Mouse (Mus musculus) midbrain, embryonic 16.5 days (tissue): ENCODE results near the gene Kcnip3. TPM values are rescaled to one million over a fixed set of nuclear protein-coding genes. Genes with fewer than 3 reads are reported as not detected.

Experiments
- ATAC-seq: fragments of 200-750 bp; cut with Nextera tagmentation; 2 replicates; pipeline ENCODE4 v1.8.0; 2017; ENCODE audit warnings: moderate TSS enrichment
- H3K27ac ChIP-seq: fragments of 300-500 bp; sonication (generic); 2 replicates; pipeline ENCODE4 v1.5.1; 2014; ENCODE audit warnings: mild to moderate bottlenecking, low read length, mixed read lengths
- H3K27me3 ChIP-seq: fragments of 300-500 bp; sonication (generic); 2 replicates; pipeline ENCODE4 v1.6.1; 2014; ENCODE audit warnings: low read depth, low read length, mixed read lengths; ENCODE audit not compliant: control insufficient read depth, insufficient read depth
- H3K36me3 ChIP-seq: fragments of 300-500 bp; sonication (generic); 2 replicates; pipeline ENCODE4 v1.6.1; 2014; ENCODE audit warnings: mild to moderate bottlenecking, low read length, moderate library complexity, mixed read lengths; ENCODE audit not compliant: control insufficient read depth, insufficient read depth
- H3K4me1 ChIP-seq: fragments of 300-500 bp; sonication (generic); 2 replicates; pipeline ENCODE4 v1.6.1; 2014; ENCODE audit warnings: mild to moderate bottlenecking, low read length, mixed read lengths; ENCODE audit not compliant: control insufficient read depth, insufficient read depth
- H3K4me2 ChIP-seq: fragments of 300-500 bp; sonication (generic); 2 replicates; pipeline ENCODE4 v1.6.1; 2014; ENCODE audit warnings: mild to moderate bottlenecking, low read length, mixed read lengths
- H3K4me3 ChIP-seq: fragments of 300-500 bp; sonication (generic); 2 replicates; pipeline ENCODE4 v1.5.1; 2014; ENCODE audit warnings: low read depth, mild to moderate bottlenecking, low read length, moderate library complexity, mixed read lengths
- H3K9ac ChIP-seq: fragments of 300-500 bp; sonication (generic); 2 replicates; pipeline ENCODE4 v1.6.1; 2014; ENCODE audit warnings: low read depth, low read length, mixed read lengths
- H3K9me3 ChIP-seq: fragments of 300-500 bp; sonication (generic); replicated peaks from 2 replicates; pipeline ENCODE4 v1.6.1; 2014; ENCODE audit warnings: mild to moderate bottlenecking, low read length, mixed read lengths; ENCODE audit not compliant: control insufficient read depth, poor library complexity, severe bottlenecking
- WGBS: fragments of 180-500 bp; shearing (Covaris S2); extraction: QIAGEN DNeasy Blood & Tissue Kit; methylation state at CpG from one replicate; pipeline ENCODE4 v1.1.7; 2014; 5-methylcytosine and 5-hydroxymethylcytosine counted together
- polyA plus RNA-seq: library from polyadenylated mRNA; unstranded; fragments of >200 nt; fragmentation: Nextera tagmentation; extraction: Ambion mirVana; gene quantifications from 2 replicates; pipeline ENCODE4 v1.2.1, GENCODE M21; 2015

Kcnip3 gene
- polyA plus RNA-seq, 1 experiment from 2014 or later, result 13.0 TPM

- peak within 1 kb of the TSS; percentile 70 for H3K4me3 ChIP-seq
- H3K4me1 ChIP-seq, result peaks cover 15% of the 10 kb centered on the region
- peak within 1 kb of the TSS; percentile 73 for H3K9ac ChIP-seq
- H3K4me2 ChIP-seq, result peak within 1 kb of the TSS; percentile 64
- ATAC-seq, result peak; percentile 95
- H3K9me3 ChIP-seq, result no peaks in the 10 kb centered on the region
- no peaks in the 10 kb centered on the region for H3K36me3 ChIP-seq
- H3K27ac ChIP-seq, result 0 out of 2 replicates have a peak within 1 kb of the TSS, but pooled peaks have one; percentile 14
- 3% methylated on average over 37 of the region's 37 CpGs for WGBS
- no peaks in the 10 kb centered on the region for H3K27me3 ChIP-seq
These were observed 77.7 kb downstream of the Kcnip3 start, which contains the start of gene Fahd2a for GRCm38 (mm10) chr2:127444055-127444789. Gene Fahd2a, minus strand, starts transcription at chr2:127444565.

GRCm38 (mm10) chr2:127437697-127438096 lies 84.2 kb downstream of the Kcnip3 start:
- 88% methylated on average over 5 of the region's 5 CpGs for WGBS
- no peak for ATAC-seq
- H3K9me3 ChIP-seq, result no peaks in the 10 kb centered on the region
- H3K4me2 ChIP-seq, result no peak overlapping the region
- no peak overlapping the region for H3K9ac ChIP-seq
- H3K36me3 ChIP-seq, result peaks cover 7% of the 10 kb centered on the region; the same call in 1 of the 2 replicates
- H3K27ac ChIP-seq, result no peak overlapping the region
- H3K27me3 ChIP-seq, result no peaks in the 10 kb centered on the region
- no peak overlapping the region for H3K4me3 ChIP-seq
- H3K4me1 ChIP-seq, result no peaks in the 10 kb centered on the region

DNA sequence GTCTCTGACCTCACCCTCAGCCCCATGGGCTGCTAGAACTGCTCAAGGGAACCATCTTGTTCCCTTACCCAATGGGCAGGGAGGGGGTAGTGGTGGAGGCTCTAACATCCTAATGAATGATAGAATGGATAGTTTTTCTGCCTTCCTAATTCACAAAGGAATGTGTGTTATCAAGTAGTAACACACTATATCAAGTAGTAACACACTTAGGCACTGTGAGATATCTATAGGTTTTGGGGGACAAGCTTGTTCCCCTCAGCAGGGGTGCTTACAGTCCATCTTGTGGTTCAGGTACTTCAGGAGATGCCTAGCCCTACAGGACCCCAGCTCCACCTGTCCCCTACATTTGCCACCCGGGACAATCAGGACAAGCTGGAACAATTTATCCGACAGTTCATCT lies 86.3 kb downstream of the Kcnip3 start:
- ATAC-seq, result no peak
- no peaks in the 10 kb centered on the region for H3K4me1 ChIP-seq
- no peak overlapping the region for H3K9ac ChIP-seq
- no peak overlapping the region for H3K4me3 ChIP-seq
- H3K9me3 ChIP-seq, result no peaks in the 10 kb centered on the region
- H3K4me2 ChIP-seq, result no peak overlapping the region
- H3K27me3 ChIP-seq, result no peaks in the 10 kb centered on the region
- 96% methylated on average over 2 of the region's 2 CpGs for WGBS
- H3K36me3 ChIP-seq, result peaks cover 7% of the 10 kb centered on the region; the same call in 1 of the 2 replicates
- no peak overlapping the region for H3K27ac ChIP-seq

GRCm38 (mm10) chr2:127435135-127435534 lies 86.8 kb downstream of the Kcnip3 start:
- 33% methylated on average over 2 of the region's 2 CpGs for WGBS

GRCm38 (mm10) chr2:127433487-127434295 lies 88.2 kb downstream of the Kcnip3 start:
- H3K4me1 ChIP-seq, result no peaks in the 10 kb centered on the region
- no peaks in the 10 kb centered on the region for H3K27me3 ChIP-seq
- no peak overlapping the region for H3K4me3 ChIP-seq
- no peak; the same call in 1 of the 2 replicates for ATAC-seq
- H3K36me3 ChIP-seq, result peaks cover 7% of the 10 kb centered on the region; the same call in 1 of the 2 replicates
- WGBS, result 92% methylated on average over 9 of the region's 9 CpGs
- no peak overlapping the region for H3K27ac ChIP-seq
- no peaks in the 10 kb centered on the region for H3K9me3 ChIP-seq
- H3K4me2 ChIP-seq, result no peak overlapping the region
- H3K9ac ChIP-seq, result no peak overlapping the region

More at GRCm38 (mm10) chr2:127435135-127435534, 86.8 kb downstream of the Kcnip3 start:
- H3K4me3 ChIP-seq, result no peak overlapping the region
- H3K27ac ChIP-seq, result no peak overlapping the region
- H3K9ac ChIP-seq, result no peak overlapping the region
- H3K36me3 ChIP-seq, result peaks cover 7% of the 10 kb centered on the region; the same call in 1 of the 2 replicates
- no peaks in the 10 kb centered on the region for H3K4me1 ChIP-seq
- no peaks in the 10 kb centered on the region for H3K9me3 ChIP-seq
- H3K4me2 ChIP-seq, result no peak overlapping the region
- no peaks in the 10 kb centered on the region for H3K27me3 ChIP-seq
- ATAC-seq, result no peak

DNA sequence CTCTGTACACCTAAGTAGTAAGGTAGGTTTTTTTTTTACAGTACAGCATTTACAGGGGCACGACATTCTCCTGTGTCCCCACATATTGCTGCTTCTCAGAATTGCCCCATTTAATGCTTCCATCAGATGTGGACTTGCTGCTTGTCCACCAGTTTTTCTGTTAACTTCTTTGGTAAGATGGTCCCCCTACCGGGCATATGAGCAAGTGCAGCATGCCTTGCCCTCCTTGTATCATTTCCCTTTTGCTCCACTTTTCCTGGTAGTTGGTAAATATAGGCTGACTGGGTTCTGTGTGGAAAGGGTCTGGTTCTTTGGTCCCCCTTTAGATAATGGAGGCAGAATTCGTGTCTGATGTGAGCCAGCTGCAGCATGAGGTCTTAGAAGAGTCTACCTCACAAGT lies 91.7 kb downstream of the Kcnip3 start:
- Histone ChIP-seq H3K27ac (no peak overlapping the region), H3K9ac (no peak overlapping the region), H3K4me3 (no peak overlapping the region), H3K4me1 (no peaks in the 10 kb centered on the region), H3K27me3 (no peaks in the 10 kb centered on the region), H3K9me3 (no peaks in the 10 kb centered on the region), H3K4me2 (no peak overlapping the region), H3K36me3 (no peaks in the 10 kb centered on the region)
- no peak for ATAC-seq
- WGBS, result 19% methylated on average over 3 of the region's 3 CpGs

DNA sequence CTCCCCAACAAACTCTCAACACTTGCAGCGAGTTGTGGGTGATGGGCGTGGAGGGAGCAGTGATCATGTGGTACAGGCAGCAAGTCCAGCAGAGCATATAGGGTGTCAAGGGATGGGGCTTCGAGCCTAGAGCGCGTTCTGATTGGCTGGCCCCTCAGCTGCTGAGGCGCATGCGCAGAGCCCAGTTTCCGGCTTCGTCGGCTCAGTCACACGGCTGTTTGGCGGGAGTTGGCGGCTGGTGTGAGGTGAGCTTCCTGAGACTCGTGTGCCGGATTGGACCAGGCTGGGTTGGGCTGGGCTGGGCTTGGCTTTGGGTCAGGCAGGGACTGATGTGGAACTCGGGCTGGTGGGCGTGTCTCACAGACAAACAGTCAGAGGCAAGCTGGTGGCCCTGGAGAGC lies 96.9 kb downstream of the Kcnip3 start, which contains the start of gene Gpat2:
TSS of gene Gpat2 (plus strand) at position 223 of the 400 bp plus-strand sequence.
- H3K9ac ChIP-seq, result no peak within 1 kb of the TSS
- no peaks in the 10 kb centered on the region; the same call in 1 of the 2 replicates for H3K9me3 ChIP-seq
- H3K4me3 ChIP-seq, result no peak within 1 kb of the TSS
- H3K27me3 ChIP-seq, result no peaks in the 10 kb centered on the region
- H3K4me2 ChIP-seq, result no peak within 1 kb of the TSS
- ATAC-seq, result no peak
- 85% methylated on average over 17 of the region's 17 CpGs for WGBS
- no peaks in the 10 kb centered on the region for H3K36me3 ChIP-seq
- H3K4me1 ChIP-seq, result no peaks in the 10 kb centered on the region
- H3K27ac ChIP-seq, result no peak within 1 kb of the TSS

DNA sequence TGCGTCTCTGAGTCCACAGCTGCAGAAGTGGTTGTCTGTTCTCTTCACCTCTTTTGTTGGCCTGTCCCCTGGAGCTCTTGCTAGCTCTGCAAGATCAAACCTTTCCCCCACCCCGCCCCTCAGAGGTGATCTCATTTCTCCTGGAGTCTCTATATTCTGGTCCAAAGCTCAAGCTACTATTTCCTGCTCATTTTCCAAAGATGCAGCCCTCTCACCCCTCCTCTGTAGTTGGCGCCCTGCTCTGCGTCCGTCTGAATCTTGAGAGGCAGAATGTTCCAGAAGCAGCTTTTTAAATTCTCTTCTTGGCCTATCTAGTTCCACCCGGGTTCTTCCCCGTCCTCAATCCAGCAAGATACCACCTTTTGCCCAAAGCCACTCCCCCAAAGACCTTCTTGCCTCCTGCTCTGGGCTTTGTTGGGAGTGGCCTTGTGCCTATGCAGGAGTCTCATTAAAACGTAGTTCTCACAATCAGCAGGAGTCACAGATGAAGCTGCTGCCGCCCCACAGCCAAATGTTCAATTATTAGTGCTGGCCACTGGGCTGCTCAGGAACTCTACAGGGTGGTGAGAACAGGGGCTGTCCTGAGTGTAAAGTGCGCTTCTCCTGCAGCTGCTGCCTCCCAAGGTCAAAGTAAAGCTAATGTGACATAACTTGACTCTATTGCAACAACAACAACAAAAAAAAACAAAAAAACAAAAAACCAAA lies 103.5 kb downstream of the Kcnip3 start:
- ATAC-seq, result no peak

More for the DNA sequence above, 103.5 kb downstream of the Kcnip3 start:
- H3K36me3 ChIP-seq, result no peaks in the 10 kb centered on the region
- no peak overlapping the region for H3K27ac ChIP-seq
- WGBS, result 78% methylated on average over 10 of the region's 10 CpGs
- H3K4me1 ChIP-seq, result no peaks in the 10 kb centered on the region
- H3K9ac ChIP-seq, result no peak overlapping the region
- no peak overlapping the region for H3K4me3 ChIP-seq
- H3K9me3 ChIP-seq, result no peaks in the 10 kb centered on the region
- H3K4me2 ChIP-seq, result no peak overlapping the region
- no peaks in the 10 kb centered on the region for H3K27me3 ChIP-seq
